Mouse (Mus musculus) forebrain, embryonic 13.5 days (tissue): ENCODE measurements around the gene Carns1. TPM values are rescaled to one million over a fixed set of nuclear protein-coding genes. Genes with fewer than 3 reads are reported as not detected.
A peak's percentile ranks its signal among the peaks of the same experiment; 100 is the strongest.

Experiments
- ATAC-seq: fragments of 200-750 bp; cut with Nextera tagmentation; 2 replicates; pipeline ENCODE4 v1.8.0; 2017
- H3K27ac ChIP-seq: fragments of 300-500 bp; sonication (generic); 2 replicates; pipeline ENCODE4 v1.5.1; 2015; ENCODE audit warnings: inconsistent platforms, mild to moderate bottlenecking, moderate library complexity
- H3K27me3 ChIP-seq: fragments of 300-500 bp; sonication (generic); 2 replicates; pipeline ENCODE4 v1.6.1; 2015; ENCODE audit warnings: mild to moderate bottlenecking, inconsistent platforms
- H3K36me3 ChIP-seq: fragments of 300-500 bp; sonication (generic); 2 replicates; pipeline ENCODE4 v1.6.1; 2015; ENCODE audit warnings: mild to moderate bottlenecking, inconsistent platforms; ENCODE audit not compliant: poor library complexity, severe bottlenecking
- H3K4me1 ChIP-seq: fragments of 300-500 bp; sonication (generic); 2 replicates; pipeline ENCODE4 v1.6.1; 2015; ENCODE audit warnings: inconsistent platforms
- H3K4me2 ChIP-seq: fragments of 300-500 bp; sonication (generic); 2 replicates; pipeline ENCODE4 v1.6.1; 2015; ENCODE audit warnings: inconsistent platforms, mild to moderate bottlenecking, moderate library complexity
- H3K4me3 ChIP-seq: fragments of 300-500 bp; sonication (generic); 2 replicates; pipeline ENCODE4 v1.5.1; 2015; ENCODE audit warnings: mild to moderate bottlenecking, inconsistent platforms
- H3K9ac ChIP-seq: fragments of 300-500 bp; sonication (generic); 2 replicates; pipeline ENCODE4 v1.6.1; 2015; ENCODE audit warnings: mild to moderate bottlenecking, inconsistent platforms
- H3K9me3 ChIP-seq: fragments of 300-500 bp; sonication (generic); replicated peaks from 2 replicates; pipeline ENCODE4 v1.6.1; 2016; ENCODE audit warnings: inconsistent platforms
- WGBS: fragments of 180-500 bp; shearing (Covaris S2); methylation state at CpG from one replicate; pipeline ENCODE4 v1.1.7; 2015; 5-methylcytosine and 5-hydroxymethylcytosine counted together
- polyA plus RNA-seq: library from polyadenylated mRNA; unstranded; fragments of >200 nt; fragmentation: Nextera tagmentation; extraction: Ambion mirVana; gene quantifications from 2 replicates; pipeline ENCODE4 v1.2.1, GENCODE M21; 2015

Gene Carns1
- 2.4 and 2.5 TPM in 2 replicates for polyA plus RNA-seq

DNA sequence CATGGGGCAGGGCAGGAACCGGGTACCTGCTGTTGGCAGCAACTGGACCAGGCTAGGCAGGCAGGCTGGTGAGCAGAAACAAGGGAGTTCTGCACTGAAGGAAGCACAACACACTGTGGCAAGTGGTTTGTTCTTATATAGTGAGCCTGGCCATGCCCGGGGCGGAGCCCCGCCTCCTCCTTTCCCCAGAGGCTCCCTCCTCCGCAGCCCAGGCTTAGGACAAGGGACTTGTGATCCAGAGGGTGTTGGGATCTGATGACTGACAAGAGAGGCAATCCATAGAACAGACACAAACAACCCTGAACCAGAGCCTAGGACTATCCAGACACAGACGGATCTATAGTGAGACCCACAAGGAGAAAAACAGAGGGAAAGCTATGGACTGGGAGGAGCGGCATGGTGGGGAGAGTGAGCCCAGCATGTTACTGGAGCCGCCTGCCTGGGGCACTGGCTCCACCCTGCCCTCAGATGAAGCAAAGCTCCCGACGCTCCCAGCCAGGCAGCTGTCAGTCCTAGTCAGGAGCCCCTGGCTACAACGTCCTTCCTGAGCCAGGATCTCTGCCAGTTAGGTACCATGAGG lies at the start of gene Carns1:
Carns1 (minus strand) TSS at position 112 of the 580 bp plus-strand sequence.
- 0 out of 2 replicates have a peak, but pooled peaks cover 7% of the 10 kb centered on the region for H3K27me3 ChIP-seq
- peaks cover 11% of the 10 kb centered on the region for H3K4me1 ChIP-seq
- H3K9me3 ChIP-seq = no peaks in the 10 kb centered on the region
- H3K36me3 ChIP-seq = no peaks in the 10 kb centered on the region
- no peak within 1 kb of the TSS for H3K27ac ChIP-seq
- WGBS = 1% methylated on average over 11 of the region's 11 CpGs
- no peak within 1 kb of the TSS for H3K4me3 ChIP-seq
- no peak for ATAC-seq
- peak within 1 kb of the TSS; percentile 36 for H3K4me2 ChIP-seq
- peak within 1 kb of the TSS; percentile 55 for H3K9ac ChIP-seq

DNA sequence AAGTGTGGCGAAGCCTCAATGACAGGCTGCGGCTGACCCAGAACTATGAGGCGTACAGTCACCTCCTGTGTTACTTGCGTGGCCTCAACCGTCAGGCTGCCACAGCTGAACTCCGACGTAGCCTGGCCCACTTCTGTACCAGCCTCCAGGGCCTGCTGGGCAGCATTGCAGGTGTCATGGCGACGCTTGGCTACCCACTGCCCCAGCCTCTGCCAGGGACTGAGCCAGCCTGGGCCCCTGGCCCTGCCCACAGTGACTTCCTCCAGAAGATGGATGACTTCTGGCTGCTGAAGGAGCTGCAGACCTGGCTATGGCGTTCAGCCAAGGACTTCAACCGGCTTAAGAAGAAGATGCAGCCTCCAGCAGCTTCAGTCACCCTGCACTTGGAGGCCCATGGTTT lies 46.9 kb upstream of the Carns1 start:
- Histone ChIP-seq H3K27me3 (peaks cover 12% of the 10 kb centered on the region; the same call in 1 of the 2 replicates), H3K9me3 (no peaks in the 10 kb centered on the region), H3K27ac (no peak overlapping the region), H3K4me3 (no peak overlapping the region), H3K36me3 (no peaks in the 10 kb centered on the region), H3K9ac (no peak overlapping the region), H3K4me2 (no peak overlapping the region), H3K4me1 (peaks cover 18% of the 10 kb centered on the region)
- no peak for ATAC-seq
- 82% methylated on average over 11 of the region's 11 CpGs for WGBS

DNA sequence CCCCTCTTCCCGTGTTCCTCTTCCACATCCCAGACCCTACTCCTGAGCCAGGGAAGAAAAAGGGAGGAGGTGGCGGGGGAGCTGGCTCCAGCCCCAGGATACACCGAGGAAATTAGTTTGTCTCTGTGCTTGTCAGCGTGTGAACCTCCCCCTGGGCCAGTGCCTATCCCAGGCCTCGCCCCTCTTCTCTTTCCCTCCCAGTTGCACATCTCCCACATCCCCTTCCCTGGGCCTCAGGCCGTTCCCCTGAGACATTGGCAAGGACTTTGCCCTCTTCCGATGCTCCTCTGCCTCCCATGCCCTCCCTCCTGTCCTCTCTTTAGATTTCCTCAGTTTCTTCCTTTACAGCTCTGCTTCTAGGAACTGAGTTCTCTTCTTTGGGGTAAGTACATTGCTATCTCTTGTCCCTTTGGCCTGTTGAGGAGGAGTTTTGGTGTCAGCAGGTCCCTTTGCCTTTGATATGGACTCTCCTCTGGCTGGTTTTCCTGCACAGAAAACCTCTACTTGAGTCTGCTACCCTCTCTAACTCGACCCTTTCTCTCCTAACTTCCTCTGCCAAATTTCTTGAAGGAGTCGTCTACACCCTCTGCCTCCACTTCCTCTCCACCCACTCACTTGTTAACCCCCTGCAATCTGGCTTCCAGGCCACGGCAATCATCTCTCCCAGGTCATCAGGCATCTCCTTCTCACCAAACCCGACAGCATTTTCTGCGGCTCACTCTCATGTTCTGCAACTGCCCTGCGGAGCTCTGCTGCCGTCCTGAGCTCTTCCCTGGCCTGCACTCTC lies 45.9 kb upstream of the Carns1 start:
- Histone ChIP-seq H3K9me3 (no peaks in the 10 kb centered on the region), H3K9ac (0 out of 2 replicates have a peak overlapping the region, but pooled peaks have one; percentile 16), H3K4me2 (no peak overlapping the region), H3K27me3 (peaks cover 20% of the 10 kb centered on the region), H3K4me1 (peaks cover 22% of the 10 kb centered on the region), H3K4me3 (no peak overlapping the region), H3K27ac (no peak overlapping the region), H3K36me3 (no peaks in the 10 kb centered on the region)
- 55% methylated on average over 13 of the region's 14 CpGs for WGBS
- ATAC-seq = no peak

DNA sequence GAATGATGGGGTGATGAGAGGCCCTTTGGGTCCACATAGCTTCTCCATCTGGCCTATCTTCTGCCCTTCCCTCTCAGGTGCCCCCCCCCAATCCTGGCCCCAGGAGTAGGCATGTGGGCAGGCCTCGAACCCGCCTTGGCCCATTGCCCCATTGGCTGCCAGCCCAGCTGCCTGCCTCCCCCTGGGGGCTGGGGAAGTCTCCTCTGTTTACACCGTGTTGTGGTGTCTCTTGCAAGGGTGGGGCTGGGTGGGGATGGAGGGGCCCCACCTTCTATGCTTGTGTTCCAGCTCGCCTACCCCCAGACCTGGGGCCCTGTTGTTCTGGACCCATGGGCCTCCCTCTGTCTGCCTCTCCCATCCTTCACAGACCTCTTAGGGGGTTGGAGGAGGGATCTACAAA lies 45.1 kb upstream of the Carns1 start:
- H3K4me2 ChIP-seq = no peak overlapping the region
- H3K27me3 ChIP-seq = peaks cover 23% of the 10 kb centered on the region
- H3K36me3 ChIP-seq = no peaks in the 10 kb centered on the region
- H3K4me3 ChIP-seq = no peak overlapping the region
- no peaks in the 10 kb centered on the region for H3K9me3 ChIP-seq
- no peak overlapping the region; the same call in 1 of the 2 replicates for H3K27ac ChIP-seq
- WGBS = 20% methylated on average over 2 of the region's 4 CpGs
- ATAC-seq = no peak
- H3K4me1 ChIP-seq = peaks cover 25% of the 10 kb centered on the region
- no peak overlapping the region for H3K9ac ChIP-seq

DNA sequence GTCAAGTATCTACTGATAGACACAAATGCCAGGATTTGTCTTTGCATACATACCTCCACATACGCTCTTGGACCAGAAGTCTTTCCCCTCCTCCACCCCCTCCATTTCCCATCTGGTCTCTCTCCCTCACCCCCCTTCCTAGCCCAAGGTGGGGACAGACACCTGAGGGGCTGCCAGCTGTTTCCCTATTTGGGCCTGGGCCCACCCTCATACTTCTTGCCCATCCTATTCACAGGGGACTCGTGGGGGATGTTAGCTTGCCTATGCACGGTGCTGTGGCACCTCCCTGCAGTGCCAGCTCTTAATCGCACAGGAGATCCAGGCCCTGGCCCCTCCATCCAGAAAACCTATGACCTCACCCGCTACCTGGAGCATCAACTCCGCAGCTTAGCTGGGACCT lies 44.7 kb upstream of the Carns1 start:
- no peak for ATAC-seq
- H3K4me3 ChIP-seq = no peak overlapping the region
- 74% methylated on average over 6 of the region's 6 CpGs for WGBS
- peaks cover 30% of the 10 kb centered on the region for H3K4me1 ChIP-seq
- peaks cover 28% of the 10 kb centered on the region for H3K27me3 ChIP-seq
- no peak overlapping the region for H3K27ac ChIP-seq
- H3K9me3 ChIP-seq = no peaks in the 10 kb centered on the region
- no peak overlapping the region for H3K9ac ChIP-seq
- no peaks in the 10 kb centered on the region for H3K36me3 ChIP-seq
- no peak overlapping the region for H3K4me2 ChIP-seq

DNA sequence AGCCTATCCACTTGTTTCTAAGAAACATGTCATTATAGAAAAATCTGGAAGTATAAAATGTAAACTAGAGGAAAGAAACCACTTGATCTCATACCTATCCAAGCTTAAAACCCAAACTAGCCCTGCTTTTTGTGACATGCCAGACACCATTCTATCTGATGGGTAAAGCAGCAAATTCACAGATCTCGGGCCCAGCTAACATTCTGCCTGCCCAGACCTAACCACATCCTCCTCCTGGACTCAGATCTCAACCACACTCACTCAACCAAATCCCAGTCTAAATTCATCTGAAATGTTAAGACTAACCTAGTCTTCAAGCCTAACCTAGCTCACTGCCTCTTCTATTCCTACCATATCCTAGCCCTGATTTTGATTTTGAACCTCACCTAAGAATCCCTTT lies 43.5 kb upstream of the Carns1 start:
- Histone ChIP-seq H3K9ac (no peak overlapping the region), H3K4me2 (no peak overlapping the region), H3K4me1 (peaks cover 42% of the 10 kb centered on the region), H3K9me3 (no peaks in the 10 kb centered on the region), H3K36me3 (no peaks in the 10 kb centered on the region), H3K27ac (no peak overlapping the region), H3K4me3 (no peak overlapping the region), H3K27me3 (peaks cover 38% of the 10 kb centered on the region)
- 83% methylated on average over 1 of the region's 1 CpGs for WGBS
- no peak for ATAC-seq

DNA sequence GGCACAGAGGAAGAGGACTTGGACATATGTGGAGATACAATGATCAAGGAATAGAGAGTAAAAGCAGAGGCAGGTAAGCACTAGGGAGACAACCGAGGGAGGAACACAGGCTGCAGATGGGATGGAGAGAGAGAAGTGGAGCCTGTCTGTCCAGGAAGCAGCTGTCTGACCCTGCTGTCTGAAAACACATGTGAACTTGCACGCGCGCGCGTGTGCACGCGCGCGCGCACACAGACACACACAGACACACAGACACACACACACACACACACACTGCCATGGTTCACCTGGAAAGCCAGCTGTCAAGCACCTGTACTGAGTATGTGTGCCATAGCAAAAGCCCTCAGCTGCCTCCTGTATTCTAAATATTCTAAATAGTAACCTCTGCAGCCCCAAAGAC lies 43.0 kb upstream of the Carns1 start:
- ATAC-seq = no peak
- Histone ChIP-seq H3K4me1 (peaks cover 47% of the 10 kb centered on the region), H3K4me2 (no peak overlapping the region), H3K36me3 (no peaks in the 10 kb centered on the region), H3K9me3 (no peaks in the 10 kb centered on the region), H3K4me3 (no peak overlapping the region), H3K9ac (no peak overlapping the region), H3K27ac (no peak overlapping the region), H3K27me3 (peaks cover 40% of the 10 kb centered on the region)
- WGBS = 67% methylated on average over 1 of the region's 11 CpGs

DNA sequence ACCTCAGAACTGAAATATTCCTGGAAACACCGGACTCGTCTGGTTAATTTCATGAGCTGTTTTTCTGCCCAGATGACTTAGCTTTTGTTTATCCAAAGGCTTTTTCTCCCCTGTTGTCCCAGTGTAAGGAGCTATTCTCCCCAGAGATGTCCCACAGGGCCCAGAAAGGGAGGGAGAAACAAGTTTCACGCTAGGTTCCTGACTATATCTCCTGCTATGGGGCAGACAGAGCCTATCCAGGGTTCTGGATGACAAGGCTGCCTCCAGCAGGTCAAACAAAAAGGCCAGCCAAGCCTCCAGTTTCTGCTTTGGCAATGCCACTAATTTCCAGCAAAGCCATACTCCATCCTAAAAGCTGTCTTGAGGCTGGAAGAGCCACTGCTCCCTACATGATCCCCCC lies 42.6 kb upstream of the Carns1 start:
- Histone ChIP-seq H3K36me3 (no peaks in the 10 kb centered on the region), H3K9ac (no peak overlapping the region), H3K4me2 (no peak overlapping the region), H3K4me3 (no peak overlapping the region), H3K4me1 (peaks cover 51% of the 10 kb centered on the region), H3K9me3 (no peaks in the 10 kb centered on the region), H3K27ac (no peak overlapping the region), H3K27me3 (peaks cover 45% of the 10 kb centered on the region)
- WGBS = 34% methylated on average over 3 of the region's 3 CpGs
- ATAC-seq = no peak

DNA sequence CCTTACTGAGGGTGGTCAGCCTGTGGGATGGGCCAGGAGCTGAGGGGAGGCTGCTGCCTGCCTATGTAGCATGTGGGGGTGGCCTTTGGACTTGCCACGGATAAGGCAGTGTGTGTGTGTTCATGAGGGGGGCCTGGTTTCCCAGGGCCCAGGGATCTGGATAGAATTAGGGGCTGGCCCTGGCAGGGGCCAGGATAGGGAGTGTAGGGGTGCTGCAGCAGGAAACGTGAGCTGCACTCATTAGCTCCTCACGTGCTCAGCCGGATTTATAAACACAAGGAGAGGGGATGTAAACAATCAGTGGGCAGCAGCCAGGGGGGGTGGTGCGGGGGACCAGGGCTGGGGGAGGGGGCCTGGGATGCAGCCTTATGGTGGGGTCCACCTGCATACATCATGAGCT lies 41.9 kb upstream of the Carns1 start:
- 5% methylated on average over 5 of the region's 5 CpGs for WGBS
- H3K36me3 ChIP-seq = no peaks in the 10 kb centered on the region
- ATAC-seq = no peak
- H3K27ac ChIP-seq = no peak overlapping the region
- no peaks in the 10 kb centered on the region for H3K9me3 ChIP-seq
- H3K4me2 ChIP-seq = no peak overlapping the region
- H3K4me1 ChIP-seq = peaks cover 57% of the 10 kb centered on the region
- H3K27me3 ChIP-seq = peaks cover 50% of the 10 kb centered on the region
- H3K9ac ChIP-seq = no peak overlapping the region
- H3K4me3 ChIP-seq = no peak overlapping the region

DNA sequence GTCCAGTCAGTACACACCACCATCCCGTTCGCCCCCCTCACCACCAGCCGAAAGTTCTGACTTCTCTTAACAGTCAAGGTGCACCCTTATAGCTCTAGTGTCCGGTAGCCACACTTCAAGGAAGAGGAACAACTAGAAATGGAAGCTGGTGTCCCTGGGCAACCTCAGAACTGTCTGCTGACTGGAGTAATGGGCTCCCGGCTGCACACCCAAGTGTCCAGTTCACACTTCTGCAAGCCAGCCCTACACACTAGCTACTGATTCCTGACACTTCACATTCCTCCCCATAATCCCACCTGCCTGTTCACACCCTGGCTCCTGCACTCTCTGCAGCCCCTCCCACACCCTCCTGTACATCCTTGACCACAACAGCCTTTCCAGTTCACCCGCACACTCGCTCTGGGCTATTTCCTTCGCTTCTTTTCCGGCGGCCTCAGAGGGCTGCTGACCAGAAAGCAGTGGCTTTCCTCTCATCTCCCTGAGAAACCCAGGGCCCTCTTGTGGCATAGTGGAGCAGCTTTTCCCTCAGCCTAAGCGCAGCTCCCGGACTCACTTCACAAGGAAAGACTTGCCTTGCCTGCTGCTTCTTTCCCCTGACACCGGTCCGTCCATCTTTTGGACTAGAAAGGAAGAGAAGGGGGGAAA lies 40.9 kb upstream of the Carns1 start:
- ATAC-seq = no peak
- Histone ChIP-seq H3K9ac (no peak overlapping the region), H3K4me2 (no peak overlapping the region; the same call in 1 of the 2 replicates), H3K27ac (no peak overlapping the region), H3K9me3 (no peaks in the 10 kb centered on the region), H3K27me3 (peaks cover 59% of the 10 kb centered on the region), H3K36me3 (no peaks in the 10 kb centered on the region), H3K4me3 (no peak overlapping the region), H3K4me1 (peaks cover 56% of the 10 kb centered on the region)
- WGBS = 24% methylated on average over 14 of the region's 14 CpGs

DNA sequence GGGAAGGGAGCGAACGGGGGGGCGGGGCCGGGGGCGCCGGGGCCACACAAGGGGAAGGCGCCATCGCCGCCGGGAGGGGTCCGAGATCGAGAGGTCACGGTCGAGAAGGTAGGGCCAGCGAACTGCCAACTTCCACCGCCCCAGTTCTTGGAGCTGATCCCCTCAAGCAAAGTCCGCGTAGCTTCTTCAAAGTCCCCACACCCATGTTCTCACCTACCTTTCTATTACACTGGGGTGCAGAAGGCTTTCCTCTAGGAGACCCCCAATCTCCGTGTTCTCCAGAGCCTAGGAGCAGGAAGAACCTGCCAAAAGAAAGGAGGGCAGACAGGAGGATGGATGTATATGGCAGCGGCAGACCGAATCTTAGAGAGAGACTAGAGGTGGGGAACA lies 40.2 kb upstream of the Carns1 start:
- no peaks in the 10 kb centered on the region for H3K36me3 ChIP-seq
- H3K4me3 ChIP-seq = peak overlapping the region; percentile 59
- H3K27me3 ChIP-seq = peaks cover 62% of the 10 kb centered on the region
- 1% methylated on average over 13 of the region's 21 CpGs for WGBS
- H3K4me1 ChIP-seq = peaks cover 49% of the 10 kb centered on the region
- no peak overlapping the region for H3K27ac ChIP-seq
- no peaks in the 10 kb centered on the region for H3K9me3 ChIP-seq
- peak overlapping the region; percentile 99 for H3K4me2 ChIP-seq
- no peak for ATAC-seq
- H3K9ac ChIP-seq = peak overlapping the region; percentile 77

DNA sequence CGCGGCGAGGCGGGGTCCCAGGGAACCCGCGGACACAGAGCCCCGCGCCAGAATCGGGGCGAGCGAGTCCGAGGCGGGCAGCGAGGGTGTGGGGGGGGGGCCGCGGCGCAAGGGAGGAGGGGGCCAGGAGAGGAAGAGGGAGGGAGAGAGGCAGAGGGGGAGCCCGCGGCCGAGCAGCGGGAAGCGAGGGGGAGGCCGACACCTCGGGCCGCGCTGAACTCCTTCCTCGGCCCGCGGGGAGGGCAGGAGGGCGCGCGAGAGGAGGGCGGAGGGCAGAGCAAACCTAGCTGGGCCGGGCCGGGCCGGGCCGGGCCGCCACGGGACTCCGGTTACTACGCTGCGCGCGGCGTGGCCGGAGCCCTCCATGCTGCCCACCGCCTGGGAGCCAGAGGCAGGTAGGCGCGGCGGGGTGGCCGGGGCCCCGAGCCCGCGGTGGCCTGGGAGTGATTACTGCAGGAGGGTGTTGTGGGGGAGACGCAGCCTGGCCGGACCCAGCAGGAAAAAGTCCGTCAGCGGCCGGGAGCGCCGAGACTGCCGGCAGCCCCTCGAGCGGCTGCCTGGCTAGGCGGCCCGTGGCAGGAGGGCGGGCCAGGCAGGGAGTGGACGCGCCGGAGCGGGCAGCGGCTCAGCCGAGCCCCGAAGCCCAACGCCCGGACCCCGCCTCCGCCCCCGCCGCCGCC lies 39.6 kb upstream of the Carns1 start:
- H3K4me2 ChIP-seq = peak overlapping the region; percentile 99
- peaks cover 44% of the 10 kb centered on the region for H3K4me1 ChIP-seq
- peak overlapping the region; percentile 59 for H3K4me3 ChIP-seq
- H3K9me3 ChIP-seq = no peaks in the 10 kb centered on the region
- peak; percentile 27; the same call in 1 of the 2 replicates for ATAC-seq
- H3K27ac ChIP-seq = no peak overlapping the region
- no peaks in the 10 kb centered on the region for H3K36me3 ChIP-seq
- H3K9ac ChIP-seq = peak overlapping the region; percentile 77
- peaks cover 62% of the 10 kb centered on the region for H3K27me3 ChIP-seq
- WGBS = under 1% methylated on average over 42 of the region's 81 CpGs
